Mouse (Mus musculus): ENCODE measurements around the gene Usp46.
A peak's percentile ranks its signal among the peaks of the same experiment; 100 is the strongest.
"Not testable (repeated sequence)": the region's sequence is repeated elsewhere in the genome, so short reads cannot be mapped to it uniquely, and the experiment has no call there.

Gene Usp46

GRCm38 (mm10) chr5:74067831-74068713 is at the start of gene Usp46:
Usp46 (minus strand) TSS chr5:74068431.
- DNase-seq (ENCODE audit: low spot score in 2 of 2), result peak in 1 of 2 experiments; percentile 61

- no peak for DNase-seq (ENCODE audit: low spot score in 2 of 2)
Measured at GRCm38 (mm10) chr5:74113961-74114689, 45.9 kb upstream of the Usp46 start.

DNA sequence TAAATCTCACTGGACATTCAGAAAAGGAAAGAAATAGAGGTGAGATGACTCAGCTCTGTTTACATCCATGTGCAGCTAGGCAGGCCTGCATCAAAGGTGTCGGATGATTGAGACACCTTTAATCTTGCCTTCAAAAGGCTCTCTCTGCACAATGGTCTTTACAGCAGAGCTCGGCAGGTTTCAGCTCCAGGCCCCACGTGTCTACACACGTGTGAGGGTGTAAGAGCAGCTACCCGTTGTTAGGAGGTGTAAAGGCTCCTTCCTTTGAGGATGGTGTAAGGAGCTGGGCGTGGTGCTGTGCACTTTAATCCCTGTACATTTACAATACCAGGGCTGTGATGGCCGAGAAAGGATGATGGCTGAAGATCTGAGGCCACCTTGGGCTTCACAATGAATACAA is 37.2 kb upstream of the Usp46 start:
- DNase-seq (ENCODE audit: low spot score in 2 of 2), result no peak

DNA sequence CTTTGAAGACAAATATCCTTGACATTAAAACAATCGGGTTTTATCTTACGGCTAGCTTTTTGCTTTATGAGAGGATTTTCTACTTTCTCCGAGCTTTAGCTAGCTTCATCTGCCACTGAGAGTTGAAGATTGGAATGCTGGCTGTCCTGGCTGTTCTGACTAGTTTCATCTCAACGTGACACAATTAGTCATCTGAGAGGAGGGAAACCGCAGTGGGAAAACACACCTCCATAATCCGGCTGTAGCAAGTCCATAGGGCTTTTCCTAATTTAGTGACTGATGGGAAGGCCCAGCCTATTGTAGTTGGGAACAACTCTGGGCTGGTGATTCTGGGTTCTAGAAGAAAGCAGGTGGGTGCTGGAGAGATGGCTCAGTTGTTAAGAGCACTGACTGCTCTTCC is 33.5 kb upstream of the Usp46 start:
- peak in 1 of 2 experiments; percentile 34 for DNase-seq (ENCODE audit: low spot score in 2 of 2)

DNA sequence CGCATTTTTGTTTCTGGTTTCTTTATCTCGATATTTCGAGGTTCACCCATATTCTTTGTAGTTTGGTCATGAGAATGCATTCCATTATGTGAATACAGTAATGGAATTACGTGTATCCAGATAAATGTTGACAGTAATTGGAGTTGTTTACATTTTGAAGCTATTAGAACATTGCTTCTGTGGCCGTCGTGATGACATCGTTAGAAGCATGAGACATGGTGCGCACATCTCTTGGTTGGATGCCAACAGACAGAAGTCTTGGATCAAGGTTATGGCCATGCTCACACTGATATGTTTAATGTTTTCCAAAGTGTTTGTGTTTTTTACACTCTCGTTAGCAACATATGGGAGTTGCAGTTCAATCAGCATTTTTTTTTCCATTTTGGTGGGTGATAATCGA is 30.8 kb upstream of the Usp46 start:
- no peak for DNase-seq (ENCODE audit: low spot score in 2 of 2)

DNA sequence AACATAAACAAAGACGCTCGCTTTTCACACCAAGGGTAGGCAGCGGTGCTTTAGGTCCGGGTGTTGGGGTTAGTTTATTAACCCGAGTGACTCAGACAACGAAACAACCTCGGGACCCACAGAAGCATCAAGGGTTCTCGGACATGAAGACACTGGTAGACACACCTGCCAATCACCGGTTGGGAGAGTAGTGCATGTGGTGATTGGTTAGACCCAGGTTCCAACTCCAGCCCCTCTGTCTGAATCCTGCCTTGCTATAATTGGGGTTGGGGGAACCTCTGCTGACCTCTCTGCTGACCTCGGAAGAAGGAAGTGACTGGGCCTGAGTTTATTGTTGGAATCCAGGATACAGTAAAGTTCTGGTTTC is 29.6 kb upstream of the Usp46 start:
- DNase-seq (ENCODE audit: low spot score in 2 of 2), result no peak

DNA sequence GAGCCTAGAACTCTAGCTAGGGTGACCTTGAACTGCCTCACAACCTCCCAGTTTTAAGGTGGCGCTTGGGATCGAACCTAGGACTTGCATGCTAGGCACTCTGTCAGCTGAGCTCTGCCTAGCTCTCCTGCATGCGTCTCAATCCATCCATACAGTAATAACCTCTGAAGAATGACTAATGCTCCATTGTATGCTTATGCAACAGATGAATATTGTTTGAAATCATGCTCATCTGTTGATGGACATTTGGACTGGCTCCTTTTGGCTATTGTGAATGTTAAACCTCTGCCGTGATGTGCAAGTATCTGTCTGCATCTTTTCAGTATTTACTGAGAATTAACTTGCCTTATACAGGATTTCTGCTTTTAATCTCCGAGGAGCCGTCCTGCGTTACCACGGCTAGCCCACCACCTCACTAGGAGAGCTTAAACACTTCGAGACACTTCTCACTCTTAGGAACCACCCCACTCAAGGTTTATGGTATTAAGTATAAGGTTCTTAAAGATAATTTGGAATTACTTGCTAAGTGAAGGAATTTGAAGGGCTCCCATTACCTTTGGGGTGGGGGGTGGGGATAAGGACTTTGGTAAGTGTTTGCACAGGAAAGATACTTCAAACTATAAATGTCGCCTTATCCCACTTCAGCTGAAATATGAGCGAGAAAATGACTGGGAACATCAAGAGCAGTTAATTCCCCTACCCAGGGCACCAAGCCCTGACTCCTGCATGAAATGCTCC is 29.1 kb upstream of the Usp46 start:
- no peak for DNase-seq (ENCODE audit: low spot score in 2 of 2)

DNA sequence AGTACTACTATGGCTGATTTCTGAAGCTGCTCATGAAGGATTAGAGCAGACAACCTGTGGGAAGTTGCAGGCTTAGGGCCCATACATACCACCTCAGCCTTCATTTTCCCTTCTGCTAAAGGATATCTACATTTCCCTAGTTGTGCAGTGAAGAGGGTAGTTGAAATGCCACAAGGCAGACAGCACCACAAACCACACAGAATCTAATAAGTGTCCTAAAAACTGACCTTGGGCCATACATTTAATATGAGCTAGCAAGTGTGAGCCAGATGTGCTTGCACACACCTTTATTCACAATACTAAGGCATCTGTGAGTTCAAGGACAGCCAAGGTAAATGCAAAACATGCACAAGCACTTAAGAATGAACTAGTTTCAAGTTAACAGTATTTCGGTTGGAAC is 27.8 kb upstream of the Usp46 start:
- DNase-seq (ENCODE audit: low spot score in 2 of 2), result no peak

- no peak for DNase-seq (ENCODE audit: low spot score in 2 of 2)
Measured at GRCm38 (mm10) chr5:74095611-74096010, 27.4 kb upstream of the Usp46 start.

DNA sequence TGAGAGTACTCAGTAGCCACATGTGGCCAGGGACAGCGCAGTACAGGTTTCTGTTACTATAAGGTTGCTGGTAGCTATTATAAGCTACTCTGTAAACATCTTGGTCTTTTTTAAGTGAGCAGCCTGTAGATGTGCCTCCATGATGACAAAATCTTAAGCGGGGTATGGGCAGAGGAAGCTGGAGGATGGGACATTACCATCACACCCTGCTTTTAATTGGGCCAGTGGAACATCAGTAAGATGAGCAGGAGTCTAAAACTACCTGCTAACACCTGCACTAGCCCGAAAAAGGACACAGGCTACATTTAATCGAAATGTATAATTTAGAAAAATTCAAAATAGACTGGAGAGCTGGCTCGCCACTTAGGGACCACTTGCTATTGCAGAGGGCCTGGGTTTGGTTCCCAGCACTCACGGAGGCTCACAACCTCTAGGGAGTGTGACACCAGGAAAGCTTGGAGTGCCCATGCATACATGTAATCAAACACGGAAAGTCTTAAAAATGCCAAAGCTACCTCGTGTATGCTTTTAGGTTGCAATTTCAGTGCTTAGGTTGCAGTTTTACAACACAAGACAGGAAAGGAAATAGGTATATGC is 26.7 kb upstream of the Usp46 start:
- DNase-seq (ENCODE audit: low spot score in 2 of 2), result no peak

DNA sequence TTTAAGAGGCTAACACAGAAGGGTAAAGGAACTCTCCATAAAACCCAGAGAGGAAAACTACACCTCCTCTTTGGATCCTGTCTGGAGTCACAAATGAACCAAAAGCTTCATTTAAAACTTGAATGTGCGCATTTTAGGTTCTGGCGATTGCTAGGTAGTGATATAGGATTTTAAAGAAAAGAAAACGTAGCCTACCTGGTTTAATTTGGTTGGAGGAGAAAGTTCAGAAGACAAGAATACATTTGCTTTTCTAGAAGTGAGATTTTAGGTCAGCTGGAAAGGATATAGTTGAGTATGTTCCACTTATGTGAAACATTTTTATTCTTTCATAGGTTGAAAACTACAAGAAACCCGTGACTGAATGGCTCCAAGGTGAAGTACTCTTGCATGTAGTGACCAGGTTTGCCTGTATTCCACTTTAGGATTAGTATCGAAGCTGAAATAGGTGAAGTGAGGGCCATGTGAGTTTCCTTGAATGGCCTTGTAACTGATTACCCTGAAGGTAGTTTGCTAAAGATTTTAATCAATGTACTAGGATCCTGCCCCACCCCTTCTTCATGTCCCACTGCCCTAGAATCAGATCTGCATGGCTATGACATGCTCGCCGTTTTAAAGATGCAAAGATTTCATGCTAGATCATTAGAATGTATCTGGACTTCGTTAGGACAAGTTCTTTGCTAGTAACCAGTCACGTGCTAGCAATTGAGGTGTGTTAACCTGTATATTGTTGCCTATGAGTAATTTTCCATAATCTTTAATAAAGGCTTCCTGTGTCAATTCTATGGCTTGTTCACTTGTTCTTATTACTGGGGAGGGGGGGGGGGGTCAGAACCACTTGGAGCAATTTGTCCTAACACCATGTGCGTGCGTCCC is 25.6 kb upstream of the Usp46 start:
- no peak for DNase-seq (ENCODE audit: low spot score in 2 of 2)

- peak; percentile 90 to 95 for DNase-seq (ENCODE audit: low spot score in 2 of 2)
Measured at GRCm38 (mm10) chr5:74092833-74093555, 24.8 kb upstream of the Usp46 start.

DNA sequence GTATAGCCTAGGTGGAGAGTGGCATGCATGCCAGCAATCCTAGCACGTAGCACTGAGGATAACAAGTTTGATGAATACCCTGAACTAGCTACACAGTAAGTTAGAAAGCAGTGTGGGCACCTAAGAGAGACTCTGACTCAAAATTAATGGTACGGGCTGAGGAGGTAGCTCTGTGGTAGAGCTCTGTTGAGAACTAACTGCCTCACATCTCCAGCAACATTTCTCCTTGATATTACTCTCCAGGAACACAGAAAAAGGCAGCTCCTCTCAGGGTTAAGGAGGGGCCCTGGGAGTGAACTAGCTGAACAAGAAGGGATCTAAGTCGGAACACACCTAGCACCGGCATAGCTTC is 24.2 kb upstream of the Usp46 start:
- no peak for DNase-seq (ENCODE audit: low spot score in 2 of 2)

DNA sequence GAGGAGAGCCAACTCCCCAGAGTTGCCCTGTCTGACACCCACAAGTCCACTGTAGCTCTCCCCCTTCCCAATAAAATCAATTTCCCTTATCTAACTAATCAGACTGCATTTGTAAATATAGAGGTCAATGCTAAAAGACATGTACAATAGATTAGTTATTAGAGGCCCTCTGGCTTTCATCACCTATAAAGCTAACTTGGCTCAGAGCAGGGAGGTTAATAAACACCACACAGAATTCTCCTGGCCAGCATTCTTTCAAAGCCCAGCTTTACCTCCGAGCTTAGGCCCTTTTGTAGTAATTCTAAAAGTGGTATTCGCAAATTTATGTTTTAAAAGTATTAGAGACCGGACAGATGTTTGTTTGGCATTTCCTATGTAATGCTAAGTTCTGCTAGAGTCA is 21.4 kb upstream of the Usp46 start:
- no peak for DNase-seq (ENCODE audit: low spot score in 2 of 2)

GRCm38 (mm10) chr5:74081756-74082155 is 13.5 kb upstream of the Usp46 start:
- DNase-seq (ENCODE audit: low spot score in 2 of 2), result no peak

- no peak for DNase-seq (ENCODE audit: low spot score in 2 of 2)
Measured at GRCm38 (mm10) chr5:74078861-74079615, 10.8 kb upstream of the Usp46 start.

DNA sequence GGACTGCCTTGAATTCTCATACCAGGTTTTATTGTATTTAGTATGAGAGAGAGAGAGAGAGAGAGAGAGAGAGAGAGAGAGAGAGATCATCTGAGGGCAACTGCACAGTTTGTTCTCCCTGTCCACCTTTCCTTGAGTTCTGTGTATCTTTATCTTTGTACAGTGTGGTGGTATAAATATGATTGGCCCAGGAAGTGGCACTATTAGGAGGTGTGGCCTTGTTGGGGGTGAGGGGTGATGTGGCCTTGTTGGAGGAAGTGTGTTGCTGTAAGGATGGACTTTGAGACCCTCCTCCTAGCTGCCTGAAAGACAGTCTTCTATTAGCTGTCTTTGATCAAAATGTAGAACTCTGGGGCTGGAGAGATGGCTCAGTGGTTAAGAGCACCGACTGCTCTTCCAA is 10.2 kb upstream of the Usp46 start:
- no peak for DNase-seq (ENCODE audit: low spot score in 2 of 2)

DNA sequence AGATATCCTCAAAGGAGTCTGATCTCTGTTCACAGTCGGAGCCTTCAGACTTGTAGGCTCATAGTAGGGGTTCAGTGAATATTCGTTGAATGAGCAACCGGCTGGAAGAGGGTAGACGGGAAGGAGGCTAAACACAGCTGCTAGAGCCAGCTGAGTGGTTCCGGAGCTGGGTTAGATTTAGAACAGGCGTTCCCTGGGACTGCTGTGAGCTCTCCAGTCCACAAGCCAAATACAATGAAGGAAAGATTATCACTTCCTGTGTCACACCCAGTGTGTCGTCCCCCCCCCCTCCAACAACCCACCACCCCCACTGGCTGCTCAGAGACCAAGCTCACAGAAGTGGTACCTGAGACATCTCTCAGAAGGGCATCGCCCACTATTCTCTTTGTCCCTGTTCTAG is 9.7 kb upstream of the Usp46 start:
- no peak for DNase-seq (ENCODE audit: low spot score in 2 of 2)

GRCm38 (mm10) chr5:74076759-74077158 is 8.5 kb upstream of the Usp46 start:
- DNase-seq (ENCODE audit: low spot score in 2 of 2), result no peak

DNA sequence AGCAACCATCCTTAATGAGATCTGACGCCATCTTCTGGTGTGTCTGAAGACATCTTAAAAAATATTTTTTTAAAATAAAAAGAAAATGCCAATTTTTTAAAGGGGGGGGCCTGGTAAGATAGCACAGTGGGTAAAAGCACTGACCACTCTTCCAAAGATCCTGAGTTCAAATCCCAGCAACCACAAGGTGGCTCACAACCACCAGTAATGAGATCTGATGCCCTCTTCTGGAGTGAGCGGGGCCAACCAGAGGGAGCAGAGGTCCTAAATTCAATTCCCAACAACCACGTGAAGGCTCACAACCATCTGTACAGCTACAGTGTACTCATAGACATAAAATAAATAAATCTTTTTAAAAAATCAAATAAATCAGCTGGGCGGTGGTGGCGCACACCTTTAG is 2.3 kb upstream of the Usp46 start:
- not testable (repeated sequence) for DNase-seq (ENCODE audit: low spot score in 2 of 2)
